Mouse (Mus musculus) spleen, adult 2 months (tissue): ENCODE measurements at regions not wholly inside any gene's neighbourhood (a gene's known extent, or its start where the extent isn't known, plus 50 kb on each side); places are given as distances from the start of the nearest gene placed in this dataset.

Experiments used
- DNase-seq, 2 experiments: peaks; one replicate each; pipeline versions ENCODE4 v3.0.0 to v3.0.0-alpha.2; 2012 to 2021; ENCODE audit warnings: low spot score in 2 of 2, low read depth in 1 of 2
- H3K27ac ChIP-seq: fragments of 200-500 bp; 2 replicates; pipeline ENCODE4 v1.5.1; 2012; ENCODE audit warnings: low read length, inconsistent platforms; ENCODE audit not compliant: insufficient read depth
- H3K27me3 ChIP-seq: fragments of 200-500 bp; 2 replicates; pipeline ENCODE4 v1.6.1; 2012; ENCODE audit warnings: mild to moderate bottlenecking, moderate library complexity, low read length, inconsistent platforms; ENCODE audit not compliant: control insufficient read depth, insufficient read depth
- H3K36me3 ChIP-seq: fragments of 200-500 bp; 2 replicates; pipeline ENCODE4 v1.6.1; 2012; ENCODE audit warnings: mild to moderate bottlenecking, low read length, inconsistent platforms; ENCODE audit not compliant: control insufficient read depth, insufficient read depth
- H3K4me1 ChIP-seq: fragments of 200-500 bp; 2 replicates; pipeline ENCODE4 v1.6.1; 2011; ENCODE audit warnings: inconsistent platforms; ENCODE audit not compliant: control insufficient read depth, insufficient read depth, insufficient read length
- H3K4me3 ChIP-seq: fragments of 200-500 bp; 2 replicates; pipeline ENCODE4 v1.5.1; 2011; ENCODE audit warnings: mild to moderate bottlenecking, inconsistent platforms; ENCODE audit not compliant: insufficient read depth, insufficient read length; ENCODE audit errors: extremely low read depth
- CTCF ChIP-seq: fragments of 200-500 bp; IDR thresholded peaks from 2 replicates; pipeline ENCODE4 v1.5.1; 2011; ENCODE audit warnings: mild to moderate bottlenecking, inconsistent platforms; ENCODE audit not compliant: insufficient read depth, insufficient read length, insufficient replicate concordance; ENCODE audit errors: extremely low read depth
- POLR2A ChIP-seq: fragments of 200-500 bp; IDR thresholded peaks from 2 replicates; pipeline ENCODE4 v1.6.1; 2011; ENCODE audit warnings: low read depth, low read length, inconsistent platforms
- whole genome bisulfite sequencing: fragments of 180-500 bp; shearing (Covaris S2); methylation state at CpG from one replicate; pipeline ENCODE4 v1.1.7; 2018; 5-methylcytosine and 5-hydroxymethylcytosine counted together

- H3K4me1 ChIP-seq, result no peaks in the 10 kb centered on the region
- TF ChIP-seq CTCF (no peak), POLR2A (no peak)
- DNase-seq, result no peak
- no peaks in the 10 kb centered on the region for H3K36me3 ChIP-seq
- no peaks in the 10 kb centered on the region for H3K27me3 ChIP-seq
- H3K4me3 ChIP-seq, result no peak overlapping the region
- H3K27ac ChIP-seq, result no peak overlapping the region
- WGBS, result 90% methylated on average over 8 of the region's 8 CpGs
These were observed 83.1 kb upstream of the Zfp618 start for GRCm38 (mm10) chr4:62882276-62882675.

- H3K4me3 ChIP-seq, result no peak overlapping the region
- H3K4me1 ChIP-seq, result no peaks in the 10 kb centered on the region
- 83% methylated on average over 7 of the region's 7 CpGs for WGBS
- H3K36me3 ChIP-seq, result no peaks in the 10 kb centered on the region
- no peak for DNase-seq
- TF ChIP-seq POLR2A, result no peak
- H3K27ac ChIP-seq, result no peak overlapping the region
- no peaks in the 10 kb centered on the region for H3K27me3 ChIP-seq
These were observed 76.6 kb upstream of the Zfp618 start for GRCm38 (mm10) chr4:62888736-62889135.

GRCm38 (mm10) chr4:62889708-62890107 is 75.7 kb upstream of the Zfp618 start:
- peak; percentile 42; the same call in 1 of the 2 replicates for TF ChIP-seq CTCF
- no peak for TF ChIP-seq POLR2A
- 46% methylated on average over 4 of the region's 4 CpGs for WGBS
- DNase-seq, result no peak
- Histone ChIP-seq H3K4me1 (no peaks in the 10 kb centered on the region), H3K27ac (no peak overlapping the region), H3K4me3 (no peak overlapping the region), H3K27me3 (no peaks in the 10 kb centered on the region), H3K36me3 (no peaks in the 10 kb centered on the region)

GRCm38 (mm10) chr4:62890588-62891580 is 74.5 kb upstream of the Zfp618 start:
- WGBS, result 50% methylated on average over 21 of the region's 21 CpGs
- Histone ChIP-seq H3K27me3 (no peaks in the 10 kb centered on the region), H3K4me3 (no peak overlapping the region), H3K4me1 (no peaks in the 10 kb centered on the region), H3K36me3 (no peaks in the 10 kb centered on the region), H3K27ac (no peak overlapping the region)
- DNase-seq, result no peak
- no peak for TF ChIP-seq POLR2A
- no peak for TF ChIP-seq CTCF

- Histone ChIP-seq H3K4me1 (no peaks in the 10 kb centered on the region), H3K4me3 (no peak overlapping the region), H3K36me3 (no peaks in the 10 kb centered on the region), H3K27ac (no peak overlapping the region), H3K27me3 (no peaks in the 10 kb centered on the region)
- DNase-seq, result no peak
- WGBS, result 80% methylated on average over 4 of the region's 4 CpGs
- no peak for TF ChIP-seq CTCF
These were observed 52.5 kb upstream of the Zfp618 start for GRCm38 (mm10) chr4:62912891-62913290.
